Mouse (Mus musculus): ENCODE measurements at regions not wholly inside any gene's neighbourhood (a gene's known extent, or its start where the extent isn't known, plus 50 kb on each side); places are given as distances from the start of the nearest gene placed in this dataset.

DNA sequence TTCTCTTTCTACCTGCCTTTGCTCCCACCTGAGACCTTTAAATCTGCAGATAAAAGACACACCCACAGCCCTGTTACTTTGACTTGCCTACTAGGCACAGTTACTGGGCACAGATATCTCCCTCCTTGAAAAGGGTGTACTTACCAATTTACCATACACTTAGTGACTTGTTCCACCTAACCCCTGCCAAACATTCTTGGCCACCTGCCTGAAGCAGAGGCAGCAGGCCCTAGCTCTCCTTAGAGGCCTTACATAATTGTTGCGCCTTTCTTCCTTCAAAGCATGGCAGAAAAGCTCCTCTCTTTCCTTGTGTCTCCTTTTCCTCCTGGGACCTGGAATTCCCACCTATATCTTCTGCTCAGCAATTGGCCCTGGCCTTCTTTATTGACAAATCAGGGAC lies 80.4 kb upstream of the Tent5a start:
- Histone ChIP-seq H3K27ac (ENCODE audit: low read length) (no peak overlapping the region), H3K4me3 (ENCODE audit: low read depth, low read length) (no peak overlapping the region), H3K9ac (replicated peaks; ENCODE audit: low read depth, low read length) (no peak overlapping the region), H3K27me3 (ENCODE audit: control insufficient read depth, insufficient read depth, low read length) (no peaks in the 10 kb centered on the region), H3K9me3 (ENCODE audit: control insufficient read depth, low read depth, low read length) (no peaks in the 10 kb centered on the region), H3K4me2 (replicated peaks; ENCODE audit: low read depth, low read length) (no peak overlapping the region), H3K4me1 (ENCODE audit: control insufficient read depth, insufficient read depth, low read length) (peaks cover 8% of the 10 kb centered on the region; the same call in 1 of the 2 replicates), H3K36me3 (ENCODE audit: control insufficient read depth, insufficient read depth, low read length) (no peaks in the 10 kb centered on the region)
- ATAC-seq (ENCODE audit: insufficient number of reproducible peaks, insufficient read depth, low FRiP score, low read depth): no peak
- WGBS: 81% methylated on average over 1 of the region's 1 CpGs

- ATAC-seq (ENCODE audit: insufficient number of reproducible peaks, insufficient read depth, low FRiP score, low read depth): no peak
- H3K36me3 ChIP-seq (ENCODE audit: control insufficient read depth, insufficient read depth, low read length): no peaks in the 10 kb centered on the region
- H3K27ac ChIP-seq (ENCODE audit: low read length): no peak overlapping the region
- H3K9ac ChIP-seq (replicated peaks; ENCODE audit: low read depth, low read length): no peak overlapping the region
- 63% methylated on average over 1 of the region's 1 CpGs for WGBS
- no peak overlapping the region for H3K4me2 ChIP-seq (replicated peaks; ENCODE audit: low read depth, low read length)
- H3K27me3 ChIP-seq (ENCODE audit: control insufficient read depth, insufficient read depth, low read length): no peaks in the 10 kb centered on the region
- no peak overlapping the region for H3K4me3 ChIP-seq (ENCODE audit: low read depth, low read length)
- no peaks in the 10 kb centered on the region for H3K9me3 ChIP-seq (ENCODE audit: control insufficient read depth, low read depth, low read length)
- no peaks in the 10 kb centered on the region for H3K4me1 ChIP-seq (ENCODE audit: control insufficient read depth, insufficient read depth, low read length)
These were observed 74.6 kb upstream of the Tent5a start for GRCm38 (mm10) chr9:85401736-85402135.

DNA sequence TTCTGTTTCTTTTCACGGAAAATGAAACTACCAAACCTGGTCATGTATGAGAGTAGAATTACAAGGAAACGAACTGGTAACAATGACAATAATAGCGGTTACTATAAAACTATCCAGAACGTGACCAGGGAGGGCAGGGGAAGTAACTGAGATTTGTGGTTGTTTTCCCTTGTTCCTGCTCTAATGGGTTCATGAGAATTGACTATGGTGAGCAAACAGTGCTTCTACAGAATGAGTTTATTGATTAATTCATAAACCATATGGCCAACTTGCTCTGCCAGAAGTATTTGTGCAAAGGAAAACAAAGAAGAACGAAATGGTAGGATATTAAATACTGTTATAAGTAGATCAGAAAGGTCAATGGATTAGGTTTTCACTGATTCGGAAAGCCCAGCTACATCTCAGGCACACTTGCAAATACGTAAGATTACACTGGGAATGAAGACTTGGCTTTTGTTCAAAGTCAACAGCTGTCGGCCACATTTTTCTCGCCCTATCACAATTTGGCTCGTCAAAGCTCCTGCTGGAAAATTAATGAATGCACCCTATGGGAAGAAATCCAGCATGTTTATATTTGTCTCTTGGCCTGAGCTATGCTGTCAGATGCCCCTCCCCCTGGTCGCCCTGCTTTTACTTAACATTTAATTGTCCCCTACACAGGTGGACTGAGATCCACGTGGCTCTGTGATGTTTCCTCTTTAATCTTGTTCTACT lies 73.6 kb upstream of the Tent5a start:
- H3K4me2 ChIP-seq (replicated peaks; ENCODE audit: low read depth, low read length): 0 out of 2 replicates have a peak overlapping the region, but pooled peaks have one; percentile 3
- no peak overlapping the region for H3K27ac ChIP-seq (ENCODE audit: low read length)
- H3K9me3 ChIP-seq (ENCODE audit: control insufficient read depth, low read depth, low read length): no peaks in the 10 kb centered on the region
- H3K27me3 ChIP-seq (ENCODE audit: control insufficient read depth, insufficient read depth, low read length): no peaks in the 10 kb centered on the region
- WGBS: 32% methylated on average over 12 of the region's 12 CpGs
- no peaks in the 10 kb centered on the region for H3K4me1 ChIP-seq (ENCODE audit: control insufficient read depth, insufficient read depth, low read length)
- ATAC-seq (ENCODE audit: insufficient number of reproducible peaks, insufficient read depth, low FRiP score, low read depth): peak; percentile 49; the same call in 1 of the 2 replicates
- H3K9ac ChIP-seq (replicated peaks; ENCODE audit: low read depth, low read length): no peak overlapping the region
- H3K36me3 ChIP-seq (ENCODE audit: control insufficient read depth, insufficient read depth, low read length): no peaks in the 10 kb centered on the region
- H3K4me3 ChIP-seq (ENCODE audit: low read depth, low read length): no peak overlapping the region

DNA sequence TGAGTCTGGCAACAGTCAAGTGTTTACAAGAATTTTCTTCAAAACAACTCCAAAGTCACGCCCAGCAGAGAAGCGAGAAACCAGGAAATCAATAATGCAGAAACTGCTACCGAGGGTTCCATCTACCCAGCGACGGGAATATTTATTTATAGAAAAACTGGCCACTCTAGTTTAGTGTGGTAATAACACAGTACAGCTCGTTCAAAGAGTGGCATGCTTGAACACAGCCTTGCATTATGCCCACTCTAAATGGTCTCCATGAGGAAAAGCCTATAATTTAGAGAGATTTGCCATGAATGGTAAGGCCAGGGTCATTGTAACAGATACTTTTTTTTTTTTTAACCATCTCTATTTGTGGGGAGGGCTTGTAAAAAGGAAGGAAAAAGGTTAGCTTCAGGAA lies 67.8 kb upstream of the Tent5a start:
- Histone ChIP-seq H3K27me3 (ENCODE audit: control insufficient read depth, insufficient read depth, low read length) (no peaks in the 10 kb centered on the region), H3K9me3 (ENCODE audit: control insufficient read depth, low read depth, low read length) (no peaks in the 10 kb centered on the region), H3K4me3 (ENCODE audit: low read depth, low read length) (no peak overlapping the region), H3K36me3 (ENCODE audit: control insufficient read depth, insufficient read depth, low read length) (no peaks in the 10 kb centered on the region), H3K4me2 (replicated peaks; ENCODE audit: low read depth, low read length) (no peak overlapping the region), H3K27ac (ENCODE audit: low read length) (no peak overlapping the region), H3K4me1 (ENCODE audit: control insufficient read depth, insufficient read depth, low read length) (no peaks in the 10 kb centered on the region), H3K9ac (replicated peaks; ENCODE audit: low read depth, low read length) (no peak overlapping the region)
- 57% methylated on average over 6 of the region's 6 CpGs for WGBS
- ATAC-seq (ENCODE audit: insufficient number of reproducible peaks, insufficient read depth, low FRiP score, low read depth): no peak

- no peak overlapping the region for H3K27ac ChIP-seq (ENCODE audit: low read length)
- H3K4me1 ChIP-seq (ENCODE audit: control insufficient read depth, insufficient read depth, low read length): no peaks in the 10 kb centered on the region
- 91% methylated on average over 2 of the region's 2 CpGs for WGBS
- no peaks in the 10 kb centered on the region for H3K9me3 ChIP-seq (ENCODE audit: control insufficient read depth, low read depth, low read length)
- no peaks in the 10 kb centered on the region for H3K27me3 ChIP-seq (ENCODE audit: control insufficient read depth, insufficient read depth, low read length)
- no peak overlapping the region for H3K4me3 ChIP-seq (ENCODE audit: low read depth, low read length)
- no peak overlapping the region for H3K9ac ChIP-seq (replicated peaks; ENCODE audit: low read depth, low read length)
- H3K4me2 ChIP-seq (replicated peaks; ENCODE audit: low read depth, low read length): no peak overlapping the region
- no peaks in the 10 kb centered on the region for H3K36me3 ChIP-seq (ENCODE audit: control insufficient read depth, insufficient read depth, low read length)
- no peak for ATAC-seq (ENCODE audit: insufficient number of reproducible peaks, insufficient read depth, low FRiP score, low read depth)
These were observed 64.1 kb upstream of the Tent5a start for GRCm38 (mm10) chr9:85391283-85391682.

DNA sequence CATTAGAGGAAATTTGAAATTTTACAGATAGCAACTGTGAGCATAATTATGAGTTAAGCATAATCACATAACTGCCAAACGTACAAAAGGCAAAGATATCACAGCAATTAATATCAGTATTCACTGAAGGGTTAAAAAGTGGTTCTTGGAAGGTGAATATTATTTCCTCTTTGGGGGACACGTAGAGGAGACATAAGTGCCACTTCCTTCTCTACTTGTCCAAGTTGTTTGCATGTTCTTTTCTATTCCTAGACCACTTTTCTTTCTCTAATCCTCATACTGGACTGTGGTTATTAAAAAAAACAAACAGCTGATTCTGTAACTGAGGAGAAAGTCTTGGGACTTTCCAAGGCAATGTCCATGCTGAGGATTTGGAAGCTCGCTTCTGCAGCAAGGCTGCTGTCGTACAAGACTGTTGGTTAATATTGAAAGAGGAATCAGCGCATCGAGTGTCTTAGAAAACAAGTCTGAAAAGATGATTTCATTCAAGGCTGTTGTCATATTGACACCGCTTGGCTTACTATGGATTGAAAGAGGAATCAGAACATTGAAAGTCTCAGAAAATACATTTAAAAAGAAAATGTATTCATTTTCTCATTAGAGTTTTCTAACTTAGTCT lies 61.7 kb upstream of the Tent5a start:
- Histone ChIP-seq H3K27ac (ENCODE audit: low read length) (no peak overlapping the region), H3K4me3 (ENCODE audit: low read depth, low read length) (no peak overlapping the region), H3K4me1 (ENCODE audit: control insufficient read depth, insufficient read depth, low read length) (no peaks in the 10 kb centered on the region), H3K27me3 (ENCODE audit: control insufficient read depth, insufficient read depth, low read length) (no peaks in the 10 kb centered on the region), H3K36me3 (ENCODE audit: control insufficient read depth, insufficient read depth, low read length) (no peaks in the 10 kb centered on the region), H3K9ac (replicated peaks; ENCODE audit: low read depth, low read length) (no peak overlapping the region), H3K9me3 (ENCODE audit: control insufficient read depth, low read depth, low read length) (no peaks in the 10 kb centered on the region), H3K4me2 (replicated peaks; ENCODE audit: low read depth, low read length) (no peak overlapping the region)
- ATAC-seq (ENCODE audit: insufficient number of reproducible peaks, insufficient read depth, low FRiP score, low read depth): no peak
- 82% methylated on average over 7 of the region's 7 CpGs for WGBS

GRCm38 (mm10) chr9:85382413-85382812 lies 55.3 kb upstream of the Tent5a start:
- WGBS: 60% methylated on average over 2 of the region's 2 CpGs
- no peak overlapping the region for H3K4me3 ChIP-seq (ENCODE audit: low read depth, low read length)
- H3K4me2 ChIP-seq (replicated peaks; ENCODE audit: low read depth, low read length): no peak overlapping the region
- H3K36me3 ChIP-seq (ENCODE audit: control insufficient read depth, insufficient read depth, low read length): no peaks in the 10 kb centered on the region
- H3K27me3 ChIP-seq (ENCODE audit: control insufficient read depth, insufficient read depth, low read length): no peaks in the 10 kb centered on the region
- ATAC-seq (ENCODE audit: insufficient number of reproducible peaks, insufficient read depth, low FRiP score, low read depth): no peak
- no peak overlapping the region for H3K9ac ChIP-seq (replicated peaks; ENCODE audit: low read depth, low read length)
- H3K27ac ChIP-seq (ENCODE audit: low read length): no peak overlapping the region
- H3K4me1 ChIP-seq (ENCODE audit: control insufficient read depth, insufficient read depth, low read length): no peaks in the 10 kb centered on the region
- no peaks in the 10 kb centered on the region for H3K9me3 ChIP-seq (ENCODE audit: control insufficient read depth, low read depth, low read length)

DNA sequence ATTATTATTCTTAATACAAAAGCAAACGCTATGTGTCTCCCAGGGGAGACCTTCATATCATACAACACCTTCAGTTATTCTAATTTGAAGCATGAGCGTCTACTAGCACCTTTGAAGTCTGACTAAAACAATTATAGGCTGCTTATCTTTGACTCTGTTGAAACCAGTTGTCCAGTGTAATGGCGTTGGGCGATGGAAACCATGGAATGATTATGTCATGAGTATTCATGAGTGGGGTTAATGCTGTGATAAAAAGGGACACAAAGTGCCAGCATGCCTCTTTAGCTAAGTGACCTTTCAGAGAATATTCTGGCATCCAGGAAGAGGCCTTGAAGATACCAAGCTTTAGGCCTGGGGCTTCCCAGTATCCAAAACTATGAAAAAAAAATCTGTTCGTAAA lies 53.6 kb upstream of the Tent5a start:
- Histone ChIP-seq H3K4me3 (ENCODE audit: low read depth, low read length) (no peak overlapping the region), H3K4me1 (ENCODE audit: control insufficient read depth, insufficient read depth, low read length) (no peaks in the 10 kb centered on the region), H3K27me3 (ENCODE audit: control insufficient read depth, insufficient read depth, low read length) (no peaks in the 10 kb centered on the region), H3K27ac (ENCODE audit: low read length) (no peak overlapping the region), H3K36me3 (ENCODE audit: control insufficient read depth, insufficient read depth, low read length) (no peaks in the 10 kb centered on the region), H3K9me3 (ENCODE audit: control insufficient read depth, low read depth, low read length) (no peaks in the 10 kb centered on the region), H3K9ac (replicated peaks; ENCODE audit: low read depth, low read length) (no peak overlapping the region), H3K4me2 (replicated peaks; ENCODE audit: low read depth, low read length) (no peak overlapping the region)
- ATAC-seq (ENCODE audit: insufficient number of reproducible peaks, insufficient read depth, low FRiP score, low read depth): no peak
- WGBS: 78% methylated on average over 5 of the region's 5 CpGs

GRCm38 (mm10) chr9:85379135-85379534 lies 52.0 kb upstream of the Tent5a start:
- no peaks in the 10 kb centered on the region for H3K36me3 ChIP-seq (ENCODE audit: control insufficient read depth, insufficient read depth, low read length)
- no peaks in the 10 kb centered on the region for H3K4me1 ChIP-seq (ENCODE audit: control insufficient read depth, insufficient read depth, low read length)
- H3K9ac ChIP-seq (replicated peaks; ENCODE audit: low read depth, low read length): no peak overlapping the region
- no peak overlapping the region for H3K4me3 ChIP-seq (ENCODE audit: low read depth, low read length)
- no peak overlapping the region for H3K4me2 ChIP-seq (replicated peaks; ENCODE audit: low read depth, low read length)
- ATAC-seq (ENCODE audit: insufficient number of reproducible peaks, insufficient read depth, low FRiP score, low read depth): no peak
- no peak overlapping the region for H3K27ac ChIP-seq (ENCODE audit: low read length)
- no peaks in the 10 kb centered on the region for H3K27me3 ChIP-seq (ENCODE audit: control insufficient read depth, insufficient read depth, low read length)
- 84% methylated on average over 2 of the region's 2 CpGs for WGBS
- no peaks in the 10 kb centered on the region for H3K9me3 ChIP-seq (ENCODE audit: control insufficient read depth, low read depth, low read length)

All from stomach, embryonic 14.5 days (tissue).